ENCODE assay signal across 9 mouse cellular contexts in the genomic region with DNA sequence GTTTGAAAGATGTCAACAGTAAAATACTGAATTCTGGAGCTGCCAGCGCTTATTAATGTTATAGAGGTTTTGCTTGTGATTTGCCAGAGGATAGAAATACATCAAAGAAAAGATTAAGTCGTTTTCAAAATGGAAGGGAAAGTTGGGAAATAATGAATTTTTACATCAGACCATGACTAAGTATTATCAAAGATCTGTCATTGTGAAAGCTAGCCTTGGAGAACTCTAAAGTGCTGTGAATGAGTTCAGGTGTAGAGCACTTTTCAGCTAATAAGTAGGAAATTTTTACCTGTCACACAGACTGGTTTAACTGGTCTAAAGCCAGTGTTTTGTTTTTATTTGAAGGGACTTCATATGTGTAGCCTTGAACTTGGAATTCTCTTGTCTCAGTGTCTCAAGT. TPM values are rescaled to one million over a fixed set of nuclear protein-coding genes. Genes with fewer than 3 reads are reported as not detected.
DNase-seq lines count a peak whose midpoint lies in the region; ATAC-seq and TF ChIP-seq lines count a peak whose summit lies in the region.
"Had no signal": no experiment of that assay in that cellular context is flagged by ENCODE, and none has a peak within 500 bp of the region (broad histone marks: within the 10 kb centered on the region; RNA-seq: fewer than 3 reads in every experiment).

No protein-coding gene starts in this region.

- no peaks in the 10 kb centered on the region for H3K9me3 ChIP-seq in heart, embryonic 10.5 days
- H3K9me3 ChIP-seq in ES-Bruce4 (replicated peaks; ENCODE audit: control insufficient read depth, insufficient read depth, low read length, poor library complexity, severe bottlenecking) = no peaks in the 10 kb centered on the region
- no peaks in the 10 kb centered on the region for H3K9me3 ChIP-seq in hindbrain, embryonic 13.5 days
- no peaks in the 10 kb centered on the region for H3K9me3 ChIP-seq in midbrain, embryonic 10.5 days (replicated peaks)

- WGBS in heart, embryonic 10.5 days = 74% methylated on average over 2 of the region's 2 CpGs
- 76% methylated on average over 2 of the region's 2 CpGs for WGBS in hindbrain, embryonic 13.5 days
- 71% methylated on average over 2 of the region's 2 CpGs for WGBS in midbrain, embryonic 10.5 days

- peak overlapping the region; percentile 94; the same call in 1 of the 2 replicates for H3K9ac ChIP-seq in ES-Bruce4 (ENCODE audit: low read depth, poor library complexity, severe bottlenecking)
- no peak overlapping the region for H3K9ac ChIP-seq in hindbrain, embryonic 13.5 days

- H3K4me2 ChIP-seq in hindbrain, embryonic 13.5 days = peak overlapping the region; percentile 80

- H3K27ac ChIP-seq in heart, embryonic 10.5 days = 0 out of 2 replicates have a peak overlapping the region, but pooled peaks have one; percentile 94
- H3K27ac ChIP-seq in ES-Bruce4 (ENCODE audit: insufficient read depth, low read length) = no peak overlapping the region
- H3K27ac ChIP-seq in hindbrain, embryonic 13.5 days = no peak overlapping the region
- no peak overlapping the region for H3K27ac ChIP-seq in midbrain, embryonic 10.5 days (replicated peaks)

- H3K36me3 ChIP-seq in heart, embryonic 10.5 days = no peaks in the 10 kb centered on the region
- no peaks in the 10 kb centered on the region for H3K36me3 ChIP-seq in ES-Bruce4 (ENCODE audit: control insufficient read depth, insufficient read depth, low read length, poor library complexity, severe bottlenecking)
- no peaks in the 10 kb centered on the region for H3K36me3 ChIP-seq in hindbrain, embryonic 13.5 days
- H3K36me3 ChIP-seq in midbrain, embryonic 10.5 days = 0 out of 2 replicates have a peak, but pooled peaks cover 2% of the 10 kb centered on the region

- H3K27me3 ChIP-seq in heart, embryonic 10.5 days (ENCODE audit: insufficient read depth, poor library complexity, severe bottlenecking) = no peaks in the 10 kb centered on the region
- no peaks in the 10 kb centered on the region for H3K27me3 ChIP-seq in ES-Bruce4 (ENCODE audit: control insufficient read depth, insufficient read depth, low read length, poor library complexity, severe bottlenecking)
- no peaks in the 10 kb centered on the region for H3K27me3 ChIP-seq in hindbrain, embryonic 13.5 days
- H3K27me3 ChIP-seq in midbrain, embryonic 10.5 days (ENCODE audit: low read depth, poor library complexity, severe bottlenecking) = peaks cover 18% of the 10 kb centered on the region; the same call in 1 of the 2 replicates

- intact Hi-C loops in heart, postnatal 25 days (cut with DNase I) = loop anchor here (2.0 to 10.0 kb wide), 2 partner anchors 62 to 694 kb away; a partner anchor contains a TSS

- no peak for DNase-seq in heart, embryonic 10.5 days (ENCODE audit: low spot score)
- DNase-seq in heart, postnatal 25 days (ENCODE audit: low spot score) = no peak
- no peak for DNase-seq in midbrain, embryonic 10.5 days (ENCODE audit: low spot score)
- no peak for DNase-seq in frontal cortex, adult 2 months (ENCODE audit: extremely low spot score in 1 of 2, low spot score in 1 of 2)

- TF ChIP-seq CTCF in ES-Bruce4 (IDR thresholded peaks at IDR 0.05; ENCODE audit: low read depth, low read length) = no peak

- TF ChIP-seq EP300 in ES-Bruce4 (IDR thresholded peaks at IDR 0.05; ENCODE audit: insufficient read depth, low read depth, low read length) = no peak

- peak overlapping the region; percentile 87 for H3K4me3 ChIP-seq in heart, embryonic 10.5 days
- H3K4me3 ChIP-seq in ES-Bruce4 (ENCODE audit: low read depth, low read length) = no peak overlapping the region
- H3K4me3 ChIP-seq in hindbrain, embryonic 13.5 days = peak overlapping the region; percentile 84; the same call in 1 of the 2 replicates
- H3K4me3 ChIP-seq in midbrain, embryonic 10.5 days = peak overlapping the region; percentile 79

- TF ChIP-seq POLR2A in ES-Bruce4 (IDR thresholded peaks at IDR 0.05; ENCODE audit: insufficient read depth, low read length) = no peak

- H3K4me1 ChIP-seq in heart, embryonic 10.5 days = peaks cover 20% of the 10 kb centered on the region
- H3K4me1 ChIP-seq in ES-Bruce4 (ENCODE audit: control insufficient read depth, insufficient read depth, low read length) = no peaks in the 10 kb centered on the region
- H3K4me1 ChIP-seq in hindbrain, embryonic 13.5 days (replicated peaks) = peaks cover 27% of the 10 kb centered on the region
- H3K4me1 ChIP-seq in midbrain, embryonic 10.5 days = peaks cover 31% of the 10 kb centered on the region

- no peak for ATAC-seq in hindbrain, embryonic 13.5 days (ENCODE audit: low FRiP score)
- no peak for ATAC-seq in inflammation-experienced regulatory T-cells, adult 6 months
- no peak for ATAC-seq in granulocyte monocyte progenitor cell, adult 5-6 weeks (replicated peaks; ENCODE audit: poor library complexity, severe bottlenecking)
- ATAC-seq: activated CD4-positive, CD25-positive, alpha-beta regulatory T cell, adult 4 months had no signal

RNA-seq across cellular contexts. Expression of a gene that starts 14.0 kb away (rescaled TPM):
- polyA plus RNA-seq in heart, embryonic 10.5 days (2016; fragmentation: Nextera tagmentation; extraction: Ambion mirVana) = not detected in 2 replicates
- total RNA-seq in heart, postnatal 25 days (2021) = not detected
- not detected in 2 replicates for polyA plus RNA-seq in ES-Bruce4 (2011; ENCODE audit: insufficient read depth, insufficient read length, low read depth, missing spikeins)
- polyA plus RNA-seq in hindbrain, embryonic 13.5 days (2015; fragmentation: Nextera tagmentation; extraction: Ambion mirVana) = 0.16 and 0.26 TPM in 2 replicates
- polyA plus RNA-seq in midbrain, embryonic 10.5 days (2016; fragmentation: Nextera tagmentation; extraction: Ambion mirVana) = not detected in 2 replicates
- not detected in 2 replicates for polyA plus RNA-seq in frontal cortex, adult 2 months (2012; rRNA removed)
- not detected for polyA plus RNA-seq in inflammation-experienced regulatory T-cells, adult 6 months (2017; shearing (Covaris generic))
- not detected in 2 replicates for total RNA-seq in granulocyte monocyte progenitor cell, adult 5-6 weeks (2014; fragmentation: Nextera tagmentation)
- not detected in 2 replicates for total RNA-seq in granulocyte monocyte progenitor cell, adult 5-6 weeks (2017)
- polyA plus RNA-seq: activated CD4-positive, CD25-positive, alpha-beta regulatory T cell, adult 4 months had no signal

RNA-seq across cellular contexts. Expression of a gene that starts 51.8 kb away (rescaled TPM):
- polyA plus RNA-seq in heart, embryonic 10.5 days (2016; fragmentation: Nextera tagmentation; extraction: Ambion mirVana) = 13.3 and 14.9 TPM in 2 replicates
- total RNA-seq in heart, postnatal 25 days (2021) = 10 to 100 TPM; 16.5 to 22.1 TPM
- polyA plus RNA-seq in ES-Bruce4 (2011; ENCODE audit: insufficient read depth, insufficient read length, low read depth, missing spikeins) = 49.5 and 50.3 TPM in 2 replicates
- polyA plus RNA-seq in hindbrain, embryonic 13.5 days (2015; fragmentation: Nextera tagmentation; extraction: Ambion mirVana) = 24.5 and 25.6 TPM in 2 replicates
- 18.9 and 25.9 TPM in 2 replicates for polyA plus RNA-seq in midbrain, embryonic 10.5 days (2016; fragmentation: Nextera tagmentation; extraction: Ambion mirVana)
- 23.0 and 26.9 TPM in 2 replicates for polyA plus RNA-seq in frontal cortex, adult 2 months (2012; rRNA removed)
- 1 to 10 TPM; 3.5 to 4.9 (median 4.8) TPM for polyA plus RNA-seq in inflammation-experienced regulatory T-cells, adult 6 months (2017; shearing (Covaris generic))
- 28.9 and 40.2 TPM in 2 replicates for total RNA-seq in granulocyte monocyte progenitor cell, adult 5-6 weeks (2014; fragmentation: Nextera tagmentation)
- 34.7 and 38.5 TPM in 2 replicates for total RNA-seq in granulocyte monocyte progenitor cell, adult 5-6 weeks (2017)

RNA-seq across cellular contexts. Expression of a gene that starts 51.9 kb away (rescaled TPM):
- 24.7 and 31.4 TPM in 2 replicates for polyA plus RNA-seq in heart, embryonic 10.5 days (2016; fragmentation: Nextera tagmentation; extraction: Ambion mirVana)
- total RNA-seq in heart, postnatal 25 days (2021) = 1 to 10 TPM; 7.0 TPM
- polyA plus RNA-seq in ES-Bruce4 (2011; ENCODE audit: insufficient read depth, insufficient read length, low read depth, missing spikeins) = 95.8 and 99.3 TPM in 2 replicates
- 30.0 and 30.4 TPM in 2 replicates for polyA plus RNA-seq in hindbrain, embryonic 13.5 days (2015; fragmentation: Nextera tagmentation; extraction: Ambion mirVana)
- polyA plus RNA-seq in midbrain, embryonic 10.5 days (2016; fragmentation: Nextera tagmentation; extraction: Ambion mirVana) = 36.4 and 37.8 TPM in 2 replicates
- polyA plus RNA-seq in frontal cortex, adult 2 months (2012; rRNA removed) = 43.7 and 49.9 TPM in 2 replicates
- 10 to 100 TPM; 10.2 to 14.2 (median 13.7) TPM for polyA plus RNA-seq in inflammation-experienced regulatory T-cells, adult 6 months (2017; shearing (Covaris generic))
- 27.1 and 29.0 TPM in 2 replicates for total RNA-seq in granulocyte monocyte progenitor cell, adult 5-6 weeks (2014; fragmentation: Nextera tagmentation)
- total RNA-seq in granulocyte monocyte progenitor cell, adult 5-6 weeks (2017) = 20.0 and 22.2 TPM in 2 replicates
